Mouse (Mus musculus): Measurements from ENCODE around the gene Gm45062. TPM values are rescaled to one million over a fixed set of nuclear protein-coding genes. Genes with fewer than 3 reads are reported as not detected.

The Gm45062 gene
- total RNA-seq, 2 experiments from 2014 or later, result 5.8 to 6.8 TPM

GRCm38 (mm10) chr6:8467667-8468337, 208.6 kb downstream of the Gm45062 start:
- ATAC-seq (replicated peaks; ENCODE audit: poor library complexity), result no peak

GRCm38 (mm10) chr6:8469918-8470317, 210.7 kb downstream of the Gm45062 start:
- ATAC-seq (replicated peaks; ENCODE audit: poor library complexity), result no peak

- no peak for ATAC-seq (replicated peaks; ENCODE audit: poor library complexity)
Measured at GRCm38 (mm10) chr6:8472125-8472524, 212.9 kb downstream of the Gm45062 start.

- no peak for ATAC-seq (replicated peaks; ENCODE audit: poor library complexity)
Measured at GRCm38 (mm10) chr6:8472915-8473314, 213.7 kb downstream of the Gm45062 start.

- ATAC-seq (replicated peaks; ENCODE audit: poor library complexity), result no peak
Measured at GRCm38 (mm10) chr6:8473498-8473897, 214.2 kb downstream of the Gm45062 start.

GRCm38 (mm10) chr6:8474316-8474715, 215.1 kb downstream of the Gm45062 start:
- ATAC-seq (replicated peaks; ENCODE audit: poor library complexity), result peak; percentile 37; the same call in 1 of the 2 replicates

- ATAC-seq (replicated peaks; ENCODE audit: poor library complexity), result no peak
Measured at GRCm38 (mm10) chr6:8474820-8475219, 215.6 kb downstream of the Gm45062 start.

- no peak for ATAC-seq (replicated peaks; ENCODE audit: poor library complexity)
Measured at GRCm38 (mm10) chr6:8479176-8479575, 219.9 kb downstream of the Gm45062 start.

- peak; percentile 68 for ATAC-seq (replicated peaks; ENCODE audit: poor library complexity)
Measured at GRCm38 (mm10) chr6:8484437-8485275, 225.4 kb downstream of the Gm45062 start.

GRCm38 (mm10) chr6:8485414-8486175, 226.3 kb downstream of the Gm45062 start:
- 0 out of 2 replicates have a peak, but pooled peaks have one; percentile 6 for ATAC-seq (replicated peaks; ENCODE audit: poor library complexity)

- no peak for ATAC-seq (replicated peaks; ENCODE audit: poor library complexity)
Measured at GRCm38 (mm10) chr6:8486391-8487043, 227.3 kb downstream of the Gm45062 start.

GRCm38 (mm10) chr6:8487044-8487853, 228.0 kb downstream of the Gm45062 start:
- ATAC-seq (replicated peaks; ENCODE audit: poor library complexity), result peak; percentile 68

GRCm38 (mm10) chr6:8488249-8488648, 229.0 kb downstream of the Gm45062 start:
- 0 out of 2 replicates have a peak, but pooled peaks have one; percentile 5 for ATAC-seq (replicated peaks; ENCODE audit: poor library complexity)

- ATAC-seq (replicated peaks; ENCODE audit: poor library complexity), result no peak
Measured at GRCm38 (mm10) chr6:8489266-8489665, 230.0 kb downstream of the Gm45062 start.

- ATAC-seq (replicated peaks; ENCODE audit: poor library complexity), result no peak
Measured at GRCm38 (mm10) chr6:8489938-8490585, 230.8 kb downstream of the Gm45062 start.

GRCm38 (mm10) chr6:8492248-8492647, 233.0 kb downstream of the Gm45062 start:
- no peak for ATAC-seq (replicated peaks; ENCODE audit: poor library complexity)

- peak; percentile 83 for ATAC-seq (replicated peaks; ENCODE audit: poor library complexity)
Measured at GRCm38 (mm10) chr6:8495109-8495826, 236.0 kb downstream of the Gm45062 start.

- ATAC-seq (replicated peaks; ENCODE audit: poor library complexity), result 0 out of 2 replicates have a peak, but pooled peaks have one; percentile 3
Measured at GRCm38 (mm10) chr6:8495827-8496222, 236.6 kb downstream of the Gm45062 start.

All from megakaryocyte progenitor cell, adult 5-6 weeks (primary cell).